Comparison of ENCODE assay signal across 23 mouse cellular contexts in genomic region chr6:113958003-113958402, GRCm38 (mm10).
A peak's percentile ranks its signal among the peaks of the same experiment; 100 is the strongest.
DNase-seq lines count a peak whose midpoint lies in the region; ATAC-seq and TF ChIP-seq lines count a peak whose summit lies in the region.
"Had no signal": no experiment of that assay in that cellular context is flagged by ENCODE, and none has a peak within 500 bp of the region (broad histone marks: within the 10 kb centered on the region; RNA-seq: fewer than 3 reads in every experiment).

No protein-coding gene starts in this region.

- H3K4me1 ChIP-seq in cerebellum, adult 2 months (ENCODE audit: control insufficient read depth, insufficient read depth, low read length): peaks cover 66% of the 10 kb centered on the region
- H3K4me1 ChIP-seq in liver, adult 2 months (ENCODE audit: control insufficient read depth, insufficient read depth, low read length): peaks cover 8% of the 10 kb centered on the region
- no peaks in the 10 kb centered on the region for H3K4me1 ChIP-seq in liver, embryonic 11.5 days (replicated peaks; ENCODE audit: control insufficient read depth, insufficient read depth, low read length)
- peaks cover 10% of the 10 kb centered on the region; the same call in 1 of the 2 replicates for H3K4me1 ChIP-seq in midbrain, embryonic 15.5 days
- no peaks in the 10 kb centered on the region for H3K4me1 ChIP-seq in midbrain, postnatal 0 days (ENCODE audit: insufficient read depth, low read length)
- H3K4me1 ChIP-seq: embryonic facial prominence, embryonic 13.5 days; forebrain, embryonic 15.5 days; hindbrain, embryonic 12.5 days had no signal

- no peaks in the 10 kb centered on the region for H3K27me3 ChIP-seq in cerebellum, adult 2 months (ENCODE audit: control insufficient read depth, insufficient read depth, low read length)
- no peaks in the 10 kb centered on the region for H3K27me3 ChIP-seq in liver, adult 2 months (ENCODE audit: control insufficient read depth, insufficient read depth, low read length)
- H3K27me3 ChIP-seq in liver, embryonic 11.5 days (replicated peaks; ENCODE audit: control insufficient read depth, insufficient read depth, low read length): no peaks in the 10 kb centered on the region
- H3K27me3 ChIP-seq in midbrain, embryonic 15.5 days (replicated peaks): no peaks in the 10 kb centered on the region
- no peaks in the 10 kb centered on the region for H3K27me3 ChIP-seq in midbrain, postnatal 0 days (ENCODE audit: insufficient read depth, low read length)
- H3K27me3 ChIP-seq: forebrain, embryonic 12.5 days; forebrain, embryonic 15.5 days; hindbrain, embryonic 12.5 days; hindbrain, embryonic 15.5 days had no signal

- no peak for TF ChIP-seq CTCF in cerebellum, adult 2 months (IDR thresholded peaks at IDR 0.05; ENCODE audit: borderline replicate concordance, insufficient read depth, low read depth, low read length)
- TF ChIP-seq CTCF in liver, adult 2 months (IDR thresholded peaks at IDR 0.05; ENCODE audit: low read depth, low read length): no peak
- TF ChIP-seq CTCF in midbrain, postnatal 0 days (IDR thresholded peaks at IDR 0.05): no peak

- H3K36me3 ChIP-seq in liver, adult 2 months (ENCODE audit: control insufficient read depth, insufficient read depth, low read length): no peaks in the 10 kb centered on the region
- H3K36me3 ChIP-seq in liver, embryonic 11.5 days (ENCODE audit: control insufficient read depth, insufficient read depth, low read length): no peaks in the 10 kb centered on the region
- H3K36me3 ChIP-seq in midbrain, embryonic 15.5 days (replicated peaks): no peaks in the 10 kb centered on the region
- no peaks in the 10 kb centered on the region for H3K36me3 ChIP-seq in midbrain, postnatal 0 days (ENCODE audit: insufficient read depth, low read length)
- H3K36me3 ChIP-seq: embryonic facial prominence, embryonic 10.5 days; embryonic facial prominence, embryonic 13.5 days; forebrain, embryonic 12.5 days; forebrain, embryonic 15.5 days; hindbrain, embryonic 12.5 days; hindbrain, embryonic 15.5 days had no signal

- WGBS in cerebellum, adult 2 months: 89% methylated on average over 5 of the region's 5 CpGs
- WGBS in liver, adult 2 months: 52% methylated on average over 5 of the region's 5 CpGs
- WGBS in liver, embryonic 11.5 days: 78% methylated on average over 5 of the region's 5 CpGs
- 91% methylated on average over 5 of the region's 5 CpGs for WGBS in midbrain, embryonic 15.5 days
- 79% methylated on average over 5 of the region's 5 CpGs for WGBS in midbrain, postnatal 0 days

- no peak overlapping the region for H3K9ac ChIP-seq in liver, adult 2 months (ENCODE audit: low read depth, low read length)
- H3K9ac ChIP-seq in liver, embryonic 11.5 days (ENCODE audit: low read depth, low read length): no peak overlapping the region
- no peak overlapping the region for H3K9ac ChIP-seq in midbrain, embryonic 15.5 days
- H3K9ac ChIP-seq in midbrain, postnatal 0 days (replicated peaks; ENCODE audit: low read length, poor library complexity, severe bottlenecking): no peak overlapping the region
- H3K9ac ChIP-seq: embryonic facial prominence, embryonic 13.5 days; forebrain, embryonic 12.5 days; forebrain, embryonic 15.5 days; hindbrain, embryonic 12.5 days; hindbrain, embryonic 15.5 days had no signal

- ATAC-seq in liver, embryonic 11.5 days (replicated peaks; ENCODE audit: low FRiP score): no peak
- peak; percentile 29; the same call in 1 of the 2 replicates for ATAC-seq in midbrain, embryonic 15.5 days (replicated peaks)
- ATAC-seq in midbrain, postnatal 0 days (ENCODE audit: low FRiP score): no peak
- ATAC-seq: activated CD4-positive, CD25-positive, alpha-beta regulatory T cell, adult 4 months; forebrain, embryonic 15.5 days had no signal

- H3K9me3 ChIP-seq in liver, embryonic 11.5 days (ENCODE audit: control insufficient read depth, low read length): no peaks in the 10 kb centered on the region
- no peaks in the 10 kb centered on the region for H3K9me3 ChIP-seq in midbrain, embryonic 15.5 days
- no peaks in the 10 kb centered on the region for H3K9me3 ChIP-seq in midbrain, postnatal 0 days (ENCODE audit: low read length)
- H3K9me3 ChIP-seq: embryonic facial prominence, embryonic 10.5 days; embryonic facial prominence, embryonic 13.5 days; forebrain, embryonic 12.5 days; forebrain, embryonic 15.5 days; hindbrain, embryonic 12.5 days; hindbrain, embryonic 15.5 days had no signal

- H3K79me2 ChIP-seq in liver, adult 2 months (ENCODE audit: control insufficient read depth, insufficient read depth, low read length): no peaks in the 10 kb centered on the region

- TF ChIP-seq POLR2A in cerebellum, adult 2 months (IDR thresholded peaks at IDR 0.05; ENCODE audit: borderline replicate concordance, insufficient read depth, low read length): no peak
- TF ChIP-seq POLR2A in liver, adult 2 months (IDR thresholded peaks at IDR 0.05; ENCODE audit: extremely low read depth, insufficient read depth, low read length): no peak

- H3K27ac ChIP-seq in cerebellum, adult 2 months (ENCODE audit: insufficient read depth, low read length): peak overlapping the region; percentile 79; the same call in 1 of the 2 replicates
- peak overlapping the region; percentile 26; the same call in 1 of the 2 replicates for H3K27ac ChIP-seq in liver, adult 2 months (replicated peaks; ENCODE audit: insufficient read depth, low read depth, low read length)
- H3K27ac ChIP-seq in liver, embryonic 11.5 days (ENCODE audit: low read depth, low read length): no peak overlapping the region
- H3K27ac ChIP-seq in midbrain, embryonic 15.5 days: no peak overlapping the region
- no peak overlapping the region for H3K27ac ChIP-seq in midbrain, postnatal 0 days (ENCODE audit: low read depth, low read length)
- H3K27ac ChIP-seq: embryonic facial prominence, embryonic 10.5 days; embryonic facial prominence, embryonic 13.5 days; forebrain, embryonic 12.5 days; forebrain, embryonic 15.5 days; gastrocnemius, adult 2 months; hindbrain, embryonic 12.5 days; hindbrain, embryonic 15.5 days had no signal

- H3K4me3 ChIP-seq in cerebellum, adult 2 months (replicated peaks; ENCODE audit: insufficient read depth, low read depth, low read length): no peak overlapping the region
- no peak overlapping the region for H3K4me3 ChIP-seq in liver, adult 2 months (ENCODE audit: insufficient read depth, low read depth, low read length)
- no peak overlapping the region for H3K4me3 ChIP-seq in liver, embryonic 11.5 days (ENCODE audit: low read depth, low read length)
- no peak overlapping the region for H3K4me3 ChIP-seq in midbrain, embryonic 15.5 days
- no peak overlapping the region for H3K4me3 ChIP-seq in midbrain, postnatal 0 days (ENCODE audit: low read depth, low read length)
- H3K4me3 ChIP-seq: embryonic facial prominence, embryonic 10.5 days; embryonic facial prominence, embryonic 13.5 days; erythroblast, embryonic 14.5 days; forebrain, embryonic 12.5 days; forebrain, embryonic 15.5 days; gastrocnemius, adult 2 months; hindbrain, embryonic 12.5 days; hindbrain, embryonic 15.5 days had no signal

- H3K4me2 ChIP-seq in liver, embryonic 11.5 days: no peak overlapping the region
- no peak overlapping the region for H3K4me2 ChIP-seq in midbrain, embryonic 15.5 days
- H3K4me2 ChIP-seq in midbrain, postnatal 0 days (ENCODE audit: low read depth, low read length, poor library complexity, severe bottlenecking): no peak overlapping the region
- H3K4me2 ChIP-seq: embryonic facial prominence, embryonic 13.5 days; forebrain, embryonic 12.5 days; forebrain, embryonic 15.5 days; heart, embryonic 11.5 days; hindbrain, embryonic 12.5 days; hindbrain, embryonic 15.5 days had no signal

- no peak for DNase-seq in cerebellum, adult 2 months
- DNase-seq in cerebellum, postnatal 10 days: no peak
- DNase-seq in liver, adult 2 months (ENCODE audit: extremely low read depth, low read depth, low spot score): peak; percentile 85
- no peak for DNase-seq in liver, embryonic 11.5 days (ENCODE audit: low spot score)
- DNase-seq in midbrain, postnatal 0 days (ENCODE audit: low spot score): no peak
- no peak for DNase-seq in spleen, adult 12 weeks (ENCODE audit: low spot score)
- DNase-seq: adrenal gland, adult 8-10 months; adrenal gland, postnatal 25 days; cerebellum, adult 11-12 months; embryo, embryonic 11 days; gastrocnemius, adult 2 months; gastrocnemius, postnatal 14 days; heart, adult 11 months had no signal

Comparison
In these comparisons a context has a peak if more than half of its experiments do, and no peak if none do; other contexts are left out.
1. H3K27ac ChIP-seq: peak in cerebellum, adult 2 months (single experiment) and liver, adult 2 months (single experiment); none in liver, embryonic 11.5 days (single experiment), midbrain, embryonic 15.5 days (single experiment) and midbrain, postnatal 0 days (single experiment).